Mouse (Mus musculus) gastrocnemius, postnatal 10 days (tissue): ENCODE results near the gene Arid3a. TPM values are rescaled to one million over a fixed set of nuclear protein-coding genes. Genes with fewer than 3 reads are reported as not detected.

Experiments used
- DNase-seq: peaks from one replicate; pipeline ENCODE4 v3.0.0; 2021; ENCODE audit warnings: mixed read lengths
- total RNA-seq, 2 experiments: library from RNA; stranded (reverse); gene quantifications; 2 replicates each; pipeline ENCODE4 v1.2.3; 2021

The Arid3a gene
- total RNA-seq, 2 experiments from 2014 or later = 2.6 to 4.1 TPM

GRCm38 (mm10) chr10:79996272-79997033 lies 69.6 kb downstream of the Arid3a start, which contains the start of gene Abca7:
Gene Abca7 (plus strand): TSS chr10:79996494.
- peak; percentile 99 for DNase-seq

- peak; percentile 54 for DNase-seq
These were observed 70.4 kb downstream of the Arid3a start for GRCm38 (mm10) chr10:79997034-79997760.

DNA sequence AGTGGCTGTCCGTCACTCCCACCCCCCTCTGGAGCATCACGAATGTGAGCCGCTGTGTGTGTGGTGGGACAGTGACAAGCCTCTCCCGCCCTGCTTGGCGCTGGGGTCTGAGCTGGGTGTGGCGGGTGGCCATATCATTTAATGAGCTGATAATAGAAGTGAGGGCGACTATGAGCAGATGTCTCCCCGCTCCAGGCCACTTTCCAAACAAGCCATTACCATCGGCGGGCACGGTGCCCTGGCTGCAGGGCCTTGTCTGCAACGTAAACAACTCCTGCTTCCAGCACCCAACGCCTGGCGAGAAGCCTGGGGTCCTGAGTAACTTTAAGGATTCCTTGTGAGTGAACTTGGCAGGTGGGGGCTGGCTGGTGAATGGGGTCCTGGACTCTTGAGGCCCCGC lies 71.0 kb downstream of the Arid3a start:
- DNase-seq = no peak

- no peak for DNase-seq
These were observed 75.1 kb downstream of the Arid3a start for GRCm38 (mm10) chr10:80001945-80002344.

GRCm38 (mm10) chr10:80002829-80003228 lies 76.0 kb downstream of the Arid3a start:
- DNase-seq = no peak

- DNase-seq = no peak
These were observed 76.8 kb downstream of the Arid3a start for GRCm38 (mm10) chr10:80003374-80004232.

GRCm38 (mm10) chr10:80004233-80004705 lies 77.4 kb downstream of the Arid3a start:
- DNase-seq = no peak

Other genes starting within 250 kb of the Arid3a start
- 100 to 1,000 TPM; 265 to 287 TPM for gene Cdc34, start 244.8 kb upstream of the Arid3a start, total RNA-seq
- gene Gzmm, start 238.0 kb upstream of the Arid3a start, total RNA-seq = 1 to 10 TPM; 2.3 to 2.7 TPM
- 100 to 1,000 TPM; 420 to 439 TPM for gene Bsg, start 222.6 kb upstream of the Arid3a start, total RNA-seq
- gene Hcn2, start 210.4 kb upstream of the Arid3a start, total RNA-seq = under 1 TPM; 0.86 to 0.96 TPM
- 10 to 100 TPM; 20.8 to 24.6 TPM for gene Polrmt, start 180.5 kb upstream of the Arid3a start, total RNA-seq
- not detected for gene Fgf22, start 172.0 kb upstream of the Arid3a start, total RNA-seq
- 10 to 100 TPM; 35.2 to 36.1 TPM for gene Rnf126, start 160.1 kb upstream of the Arid3a start, total RNA-seq
- 1 to 10 TPM; 1.1 to 1.6 TPM for gene Fstl3, start 149.8 kb upstream of the Arid3a start, total RNA-seq
- gene Prss57, start 136.1 kb upstream of the Arid3a start, total RNA-seq = under 1 TPM in 1 of 2 experiments, not detected in 1; 0.11 TPM
- gene Palm, start 133.5 kb upstream of the Arid3a start, total RNA-seq = 10 to 100 TPM; 26.6 to 36.8 TPM
- under 1 TPM in 1 of 2 experiments, not detected in 1; 0.54 TPM for gene Misp, start 106.1 kb upstream of the Arid3a start, total RNA-seq
- 100 to 1,000 TPM in 1 of 2 experiments, 10 to 100 TPM in 1; 75.2 to 110 TPM for gene Ptbp1, start 72.6 kb upstream of the Arid3a start, total RNA-seq
- gene Prtn3, start 52.6 kb upstream of the Arid3a start, total RNA-seq = 1 to 10 TPM in 1 of 2 experiments, not detected in 1; 2.1 TPM
- 1 to 10 TPM in 1 of 2 experiments, under 1 TPM in 1; 0.49 to 1.6 TPM for gene Plppr3, start 52.4 kb upstream of the Arid3a start, total RNA-seq
- gene Elane, start 40.8 kb upstream of the Arid3a start, total RNA-seq = 1 to 10 TPM in 1 of 2 experiments, not detected in 1; 1.9 TPM
- 10 to 100 TPM; 21.5 to 22.8 TPM for gene Cfd, start 36.2 kb upstream of the Arid3a start, total RNA-seq
- gene Med16, start 18.1 kb upstream of the Arid3a start, total RNA-seq = 10 to 100 TPM; 39.6 to 43.8 TPM
- gene Gm26602, start 16.2 kb upstream of the Arid3a start, total RNA-seq = not detected
- gene Kiss1r, start 10.1 kb upstream of the Arid3a start, total RNA-seq = under 1 TPM; 0.23 to 0.59 TPM
- gene R3hdm4, start 5.8 kb upstream of the Arid3a start, total RNA-seq = 100 to 1,000 TPM; 101 to 108 TPM
- 10 to 100 TPM; 18.0 to 21.8 TPM for gene Wdr18, start 33.1 kb downstream of the Arid3a start, total RNA-seq
- under 1 TPM; 0.14 to 0.38 TPM for gene Grin3b, start 43.7 kb downstream of the Arid3a start, total RNA-seq
- 10 to 100 TPM; 85.5 to 90.8 TPM for gene Tmem259, start 57.3 kb downstream of the Arid3a start, total RNA-seq
- gene Cnn2, start 61.5 kb downstream of the Arid3a start, total RNA-seq = 10 to 100 TPM; 26.1 to 38.6 TPM
- 1 to 10 TPM; 3.2 to 4.2 TPM for gene Abca7, start 69.5 kb downstream of the Arid3a start, total RNA-seq
- gene Arhgap45, start 89.6 kb downstream of the Arid3a start, total RNA-seq = 1 to 10 TPM; 2.0 to 3.5 TPM
- gene Polr2e, start 112.8 kb downstream of the Arid3a start, total RNA-seq = 10 to 100 TPM; 62.1 to 62.7 TPM
- gene Gpx4, start 120.1 kb downstream of the Arid3a start, total RNA-seq = 100 to 1,000 TPM; 380 to 398 TPM
- gene Sbno2, start 178.5 kb downstream of the Arid3a start, total RNA-seq = 10 to 100 TPM in 1 of 2 experiments, 1 to 10 TPM in 1; 7.7 to 11.6 TPM
- 100 to 1,000 TPM; 105 to 110 TPM for gene Stk11, start 188.8 kb downstream of the Arid3a start, total RNA-seq
- 100 to 1,000 TPM; 576 to 659 TPM for gene Atp5d, start 211.6 kb downstream of the Arid3a start, total RNA-seq
- gene Cbarp, start 213.8 kb downstream of the Arid3a start, total RNA-seq = 1 to 10 TPM; 2.3 to 3.2 TPM
- gene Midn, start 221.2 kb downstream of the Arid3a start, total RNA-seq = 10 to 100 TPM; 34.3 to 62.7 TPM
- gene Cirbp, start 238.9 kb downstream of the Arid3a start, total RNA-seq = 10 to 100 TPM; 84.3 to 88.4 TPM
- 1 to 10 TPM; 3.9 to 5.5 TPM for gene 1600002K03Rik, start 245.9 kb downstream of the Arid3a start, total RNA-seq